Mouse (Mus musculus): ENCODE data around the gene Zfp445.

GRCm38 (mm10) chr9:122872595-122872994 lies 6.8 kb upstream of the Zfp445 start:
- no peak for TF ChIP-seq CTCF (conservative IDR thresholded peaks at IDR 0.05; ENCODE audit: low read length)
- no peak for TF ChIP-seq POU5F1 (IDR thresholded peaks at IDR 0.05; ENCODE audit: borderline replicate concordance, low read length)
- TF ChIP-seq NANOG (IDR thresholded peaks at IDR 0.05; ENCODE audit: borderline replicate concordance, low read length), result no peak

All from E14TG2a.4 (cell line).